Mouse (Mus musculus) hindbrain, embryonic 14.5 days (tissue): ENCODE results near the gene Wdr24. TPM values are rescaled to one million over a fixed set of nuclear protein-coding genes. Genes with fewer than 3 reads are reported as not detected.

Experiments
- ATAC-seq: fragments of 200-750 bp; cut with Nextera tagmentation; 2 replicates; pipeline ENCODE4 v1.8.0; 2017; ENCODE audit warnings: moderate number of reproducible peaks, mild to moderate bottlenecking, moderate TSS enrichment, moderate library complexity; ENCODE audit not compliant: low FRiP score
- DNase-seq: peaks from one replicate; pipeline ENCODE4 v3.0.0-alpha.2; 2015; ENCODE audit warnings: low spot score
- H3K27ac ChIP-seq: fragments of 300-500 bp; sonication (generic); 2 replicates; pipeline ENCODE4 v1.5.1; 2014; ENCODE audit warnings: mild to moderate bottlenecking, moderate library complexity
- H3K27me3 ChIP-seq: fragments of 300-500 bp; sonication (generic); 2 replicates; pipeline ENCODE4 v1.6.1; 2014; ENCODE audit warnings: mild to moderate bottlenecking, low read length, mixed read lengths; ENCODE audit not compliant: control insufficient read depth, insufficient read depth
- H3K36me3 ChIP-seq: fragments of 300-500 bp; sonication (generic); replicated peaks from 2 replicates; pipeline ENCODE4 v1.6.1; 2014; ENCODE audit not compliant: control insufficient read depth, insufficient read depth
- H3K4me1 ChIP-seq: fragments of 300-500 bp; sonication (generic); replicated peaks from 2 replicates; pipeline ENCODE4 v1.6.1; 2014; ENCODE audit warnings: antibody characterized with exemption, low read length, mixed read lengths; ENCODE audit not compliant: control insufficient read depth, insufficient read depth
- H3K4me2 ChIP-seq: fragments of 300-500 bp; sonication (generic); replicated peaks from 2 replicates; pipeline ENCODE4 v1.6.1; 2014; ENCODE audit warnings: mild to moderate bottlenecking, moderate library complexity
- H3K4me3 ChIP-seq: fragments of 300-500 bp; sonication (generic); replicated peaks from 2 replicates; pipeline ENCODE4 v1.5.1; 2014; ENCODE audit warnings: mild to moderate bottlenecking, low read length
- H3K9ac ChIP-seq: fragments of 300-500 bp; sonication (generic); 2 replicates; pipeline ENCODE4 v1.6.1; 2014
- H3K9me3 ChIP-seq: fragments of 300-500 bp; sonication (generic); 2 replicates; pipeline ENCODE4 v1.6.1; 2016; ENCODE audit warnings: low read length; ENCODE audit not compliant: control insufficient read depth
- WGBS: fragments of 180-500 bp; shearing (Covaris S2); extraction: QIAGEN DNeasy Blood & Tissue Kit; methylation state at CpG from one replicate; pipeline ENCODE4 v1.1.7; 2014; 5-methylcytosine and 5-hydroxymethylcytosine counted together
- microRNA-seq: library from miRNA; unstranded; fragments of <30 nt; microRNA quantifications from one replicate; pipeline ENCODE4, GENCODE M21; 2016
- polyA plus RNA-seq: library from polyadenylated mRNA; unstranded; fragments of >200 nt; fragmentation: Nextera tagmentation; extraction: Ambion mirVana; gene quantifications from 2 replicates; pipeline ENCODE4 v1.2.1, GENCODE M21; 2014

Gene Wdr24
- polyA plus RNA-seq, 1 experiment from 2014 or later: 29.9 TPM

- peaks cover 17% of the 10 kb centered on the region for H3K36me3 ChIP-seq
- H3K9ac ChIP-seq: peak overlapping the region; percentile 92
- DNase-seq: peak; percentile 89
- peak; percentile 88 for ATAC-seq
- H3K9me3 ChIP-seq: no peaks in the 10 kb centered on the region
- peak overlapping the region; percentile 68 for H3K4me3 ChIP-seq
- WGBS: under 1% methylated on average over 59 of the region's 59 CpGs
- H3K27me3 ChIP-seq: no peaks in the 10 kb centered on the region
- H3K27ac ChIP-seq: peak overlapping the region; percentile 94
- H3K4me2 ChIP-seq: peak overlapping the region; percentile 78
- peaks cover 22% of the 10 kb centered on the region for H3K4me1 ChIP-seq
These were observed 52.0 kb downstream of the Wdr24 start for GRCm38 (mm10) chr17:25875171-25876136.

GRCm38 (mm10) chr17:25876347-25876915 is 53.0 kb downstream of the Wdr24 start:
- Histone ChIP-seq H3K9ac (peak overlapping the region; percentile 92), H3K27me3 (no peaks in the 10 kb centered on the region), H3K9me3 (no peaks in the 10 kb centered on the region), H3K4me1 (peaks cover 29% of the 10 kb centered on the region), H3K4me2 (peak overlapping the region; percentile 78), H3K36me3 (peaks cover 18% of the 10 kb centered on the region), H3K27ac (no peak overlapping the region), H3K4me3 (peak overlapping the region; percentile 68)
- no peak for ATAC-seq
- 54% methylated on average over 10 of the region's 10 CpGs for WGBS
- DNase-seq: no peak

- Histone ChIP-seq H3K36me3 (peaks cover 21% of the 10 kb centered on the region), H3K27ac (no peak overlapping the region), H3K27me3 (no peaks in the 10 kb centered on the region), H3K9ac (no peak overlapping the region), H3K4me3 (no peak overlapping the region), H3K4me2 (0 out of 2 replicates have a peak overlapping the region, but pooled peaks have one; percentile 78), H3K4me1 (peaks cover 29% of the 10 kb centered on the region), H3K9me3 (no peaks in the 10 kb centered on the region)
- DNase-seq (no peak), ATAC-seq (no peak)
- 91% methylated on average over 3 of the region's 3 CpGs for WGBS
These were observed 53.6 kb downstream of the Wdr24 start for GRCm38 (mm10) chr17:25877025-25877424.

GRCm38 (mm10) chr17:25877741-25878610 is 54.5 kb downstream of the Wdr24 start:
- H3K36me3 ChIP-seq: peaks cover 28% of the 10 kb centered on the region
- no peaks in the 10 kb centered on the region for H3K9me3 ChIP-seq
- no peak overlapping the region for H3K4me3 ChIP-seq
- no peaks in the 10 kb centered on the region for H3K27me3 ChIP-seq
- WGBS: 90% methylated on average over 32 of the region's 32 CpGs
- no peak overlapping the region for H3K4me2 ChIP-seq
- no peak overlapping the region for H3K27ac ChIP-seq
- DNase-seq: no peak
- ATAC-seq: no peak
- no peak overlapping the region for H3K9ac ChIP-seq
- H3K4me1 ChIP-seq: peaks cover 29% of the 10 kb centered on the region

Small RNA genes lying within 50 kb of the gene (microRNA-seq; reads per million reads assigned to microRNA genes)
- gene Mir3082: 0.65 reads per million
- not detected for gene Mir6966

Other genes with a start within 250 kb of the Wdr24 start
- 22.4 and 24.9 TPM in 2 replicates for gene Lmf1, start 244.5 kb upstream of the Wdr24 start, polyA plus RNA-seq
- 8.1 and 10.0 TPM in 2 replicates for gene Gng13, start 106.5 kb upstream of the Wdr24 start, polyA plus RNA-seq
- gene Chtf18, start 96.2 kb upstream of the Wdr24 start, polyA plus RNA-seq: 3.4 and 3.6 TPM in 2 replicates
- gene Rpusd1, start 96.0 kb upstream of the Wdr24 start, polyA plus RNA-seq: 21.8 and 22.8 TPM in 2 replicates
- not detected in 2 replicates for gene Mslnl, start 87.6 kb upstream of the Wdr24 start, polyA plus RNA-seq
- gene Msln, start 69.2 kb upstream of the Wdr24 start, polyA plus RNA-seq: not detected in 2 replicates
- 28.7 and 29.1 TPM in 2 replicates for gene Narfl, start 49.9 kb upstream of the Wdr24 start, polyA plus RNA-seq
- 116 and 138 TPM in 2 replicates for gene Haghl, start 38.0 kb upstream of the Wdr24 start, polyA plus RNA-seq
- gene Ccdc78, start 37.0 kb upstream of the Wdr24 start, polyA plus RNA-seq: 0.41 TPM in 1 of 2 replicates, not detected in the other
- 77.6 and 91.6 TPM in 2 replicates for gene Fam173a, start 30.7 kb upstream of the Wdr24 start, polyA plus RNA-seq
- gene AC134908.4, start 28.0 kb upstream of the Wdr24 start, polyA plus RNA-seq: not detected in 2 replicates
- gene Metrn, start 26.5 kb upstream of the Wdr24 start, polyA plus RNA-seq: 11.8 and 15.1 TPM in 2 replicates
- gene Fbxl16, start 14.5 kb upstream of the Wdr24 start, polyA plus RNA-seq: 31.7 and 35.0 TPM in 2 replicates
- gene Jmjd8, start 5.2 kb downstream of the Wdr24 start, polyA plus RNA-seq: 39.3 and 42.1 TPM in 2 replicates
- gene Stub1, start 9.8 kb downstream of the Wdr24 start, polyA plus RNA-seq: 336 and 357 TPM in 2 replicates
- 51.3 and 57.1 TPM in 2 replicates for gene Rhbdl1, start 13.7 kb downstream of the Wdr24 start, polyA plus RNA-seq
- gene Gm20683, start 18.1 kb downstream of the Wdr24 start, polyA plus RNA-seq: 8.7 and 9.3 TPM in 2 replicates
- gene Rhot2, start 21.2 kb downstream of the Wdr24 start, polyA plus RNA-seq: 6.5 and 9.9 TPM in 2 replicates
- gene Wdr90, start 37.9 kb downstream of the Wdr24 start, polyA plus RNA-seq: 13.1 and 14.2 TPM in 2 replicates
- 26.8 and 27.3 TPM in 2 replicates for gene Mcrip2, start 45.1 kb downstream of the Wdr24 start, polyA plus RNA-seq
- gene Mettl26, start 51.4 kb downstream of the Wdr24 start, polyA plus RNA-seq: 58.5 and 67.3 TPM in 2 replicates
- gene Wfikkn1, start 57.2 kb downstream of the Wdr24 start, polyA plus RNA-seq: 0.63 and 0.71 TPM in 2 replicates
- gene Rab40c, start 96.1 kb downstream of the Wdr24 start, polyA plus RNA-seq: 28.1 and 29.8 TPM in 2 replicates
- gene Pigq, start 121.3 kb downstream of the Wdr24 start, polyA plus RNA-seq: 64.2 and 74.2 TPM in 2 replicates
- 0.13 TPM in 1 of 2 replicates, not detected in the other for gene Nhlrc4, start 121.3 kb downstream of the Wdr24 start, polyA plus RNA-seq
- 0.44 and 1.8 TPM in 2 replicates for gene A930017K11Rik, start 128.9 kb downstream of the Wdr24 start, polyA plus RNA-seq
- gene Capn15, start 162.2 kb downstream of the Wdr24 start, polyA plus RNA-seq: 21.5 and 27.5 TPM in 2 replicates
- 27.4 and 29.5 TPM in 2 replicates for gene Rab11fip3, start 245.9 kb downstream of the Wdr24 start, polyA plus RNA-seq